Mouse (Mus musculus) induced T-regulatory cell, adult 2 months (primary cell): ENCODE measurements around the gene Nfe2l2.
"Not testable (repeated sequence)": the region's sequence is repeated elsewhere in the genome, so short reads cannot be mapped to it uniquely, and the experiment has no call there.

Experiments
- DNase-seq: peaks from one replicate; pipeline ENCODE4 v3.0.0-alpha.2; 2012; ENCODE audit warnings: low read depth

Gene Nfe2l2

GRCm38 (mm10) chr2:75643950-75644349 is 60.5 kb downstream of the Nfe2l2 start:
- no peak for DNase-seq

- no peak for DNase-seq
Measured at GRCm38 (mm10) chr2:75642795-75643550, 61.5 kb downstream of the Nfe2l2 start.

- DNase-seq: not testable (repeated sequence)
Measured at GRCm38 (mm10) chr2:75642312-75642711, 62.1 kb downstream of the Nfe2l2 start.

GRCm38 (mm10) chr2:75639535-75639934 is 64.9 kb downstream of the Nfe2l2 start:
- not testable (repeated sequence) for DNase-seq

DNA sequence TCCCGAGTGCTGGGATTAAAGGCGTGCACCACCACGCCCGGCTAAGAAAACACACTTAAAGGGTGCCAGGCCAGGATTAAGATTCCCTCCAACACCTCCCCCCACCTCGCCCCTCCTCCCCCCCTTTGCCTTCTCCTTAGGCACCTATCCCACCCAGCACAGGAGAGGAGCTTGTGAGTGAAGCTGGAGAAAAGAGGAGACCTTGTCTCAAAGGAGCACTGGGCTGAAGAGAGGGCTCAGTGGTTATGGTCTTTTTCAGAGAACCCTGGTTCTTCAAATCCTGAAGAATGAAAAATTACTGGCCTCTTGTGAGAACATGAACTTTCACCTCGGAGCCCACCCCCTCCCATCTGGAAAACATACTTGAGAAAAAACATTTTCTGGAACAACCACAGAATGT is 66.6 kb downstream of the Nfe2l2 start:
- peak; percentile 64 for DNase-seq

GRCm38 (mm10) chr2:75637361-75637760 is 67.1 kb downstream of the Nfe2l2 start:
- DNase-seq: peak; percentile 49

DNA sequence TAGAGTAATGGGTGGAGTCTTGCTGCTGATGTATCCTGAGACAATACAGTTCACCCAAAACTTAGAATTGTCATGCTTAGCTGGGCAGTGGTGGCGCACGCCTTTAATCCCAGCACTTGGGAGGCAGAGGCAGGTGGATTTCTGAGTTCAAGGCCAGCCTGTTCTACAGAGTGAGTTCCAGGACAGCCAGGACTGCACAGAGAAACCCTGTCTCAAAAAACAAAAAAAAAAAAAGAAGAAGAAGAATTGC is 67.5 kb downstream of the Nfe2l2 start:
- DNase-seq: not testable (repeated sequence)

DNA sequence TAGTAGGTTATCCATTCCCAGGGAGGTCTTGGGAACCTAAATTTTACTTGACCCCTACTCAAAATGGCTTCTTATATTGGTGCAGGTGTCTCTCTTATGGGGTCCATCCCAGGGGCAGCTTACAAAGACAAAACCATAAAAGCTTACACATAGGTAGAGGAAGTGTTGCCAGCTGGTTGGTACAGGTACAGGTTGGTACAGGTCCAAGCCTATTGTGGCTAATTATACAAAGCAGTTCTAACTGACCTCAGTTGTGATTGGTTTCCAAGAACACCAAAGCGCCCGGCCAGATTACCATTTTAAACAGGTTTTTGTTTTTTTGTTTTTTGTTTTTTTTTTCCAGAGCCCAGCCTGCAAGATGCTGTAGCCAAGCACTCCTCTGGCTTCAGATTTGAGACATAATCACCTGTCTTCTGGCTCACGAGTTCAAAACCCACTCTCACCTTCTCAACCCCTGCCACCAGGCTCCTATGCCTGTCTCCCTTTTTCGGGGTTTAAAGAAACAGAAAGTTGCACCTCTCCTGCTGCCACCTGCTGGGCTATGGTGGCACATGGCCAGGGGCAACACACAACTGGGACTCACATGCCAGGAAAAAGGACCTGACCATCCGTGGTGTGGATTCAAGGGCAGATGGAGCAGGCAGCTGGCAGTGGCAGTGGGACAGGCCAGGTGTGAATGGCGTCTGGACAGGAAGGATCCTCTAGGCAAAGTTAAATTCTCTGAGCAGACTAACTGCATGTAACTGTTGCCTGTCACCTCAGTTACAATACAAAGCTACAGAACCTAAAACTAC is 68.0 kb downstream of the Nfe2l2 start:
- peak; percentile 87 for DNase-seq

- peak; percentile 59 for DNase-seq
Measured at GRCm38 (mm10) chr2:75634431-75634830, 70.0 kb downstream of the Nfe2l2 start.

DNA sequence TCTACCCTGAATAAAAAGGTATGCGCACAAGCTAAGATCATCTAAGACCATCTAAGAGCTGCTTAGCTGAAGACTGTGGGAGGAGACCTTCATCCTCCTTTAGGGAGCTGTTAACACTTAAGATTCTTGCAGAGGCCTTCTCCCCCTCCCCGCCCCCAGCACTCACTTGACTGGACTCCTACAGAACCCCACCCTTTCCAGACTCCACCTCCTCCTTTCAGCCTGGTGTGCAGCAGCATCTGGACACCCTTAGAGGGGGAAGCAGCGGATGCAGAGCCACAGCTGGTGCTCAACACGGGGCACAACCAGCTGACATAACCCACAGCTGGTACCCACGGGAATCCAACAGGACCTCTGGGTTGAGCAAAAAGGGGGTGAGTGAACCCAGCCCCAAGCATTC is 70.7 kb downstream of the Nfe2l2 start:
- DNase-seq: no peak

DNA sequence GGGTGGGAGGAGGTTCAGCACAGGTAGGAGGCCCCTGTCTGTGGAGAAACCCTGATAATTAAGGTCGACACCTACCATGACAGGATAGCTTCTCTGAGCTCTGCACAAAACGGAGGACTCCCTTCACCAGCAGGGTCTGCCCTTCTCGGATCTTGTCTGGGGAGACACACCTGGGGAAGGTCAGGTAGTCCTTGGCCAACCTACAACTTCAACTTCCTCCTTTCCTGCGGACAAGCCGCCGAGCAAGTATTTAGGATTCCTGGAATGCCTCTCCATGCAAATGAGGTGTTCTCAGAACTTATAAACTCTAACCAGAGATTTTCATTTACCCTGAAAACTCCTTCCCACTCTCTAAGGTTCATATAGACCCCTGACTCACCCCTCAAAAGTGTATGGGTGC is 71.1 kb downstream of the Nfe2l2 start:
- DNase-seq: no peak

DNA sequence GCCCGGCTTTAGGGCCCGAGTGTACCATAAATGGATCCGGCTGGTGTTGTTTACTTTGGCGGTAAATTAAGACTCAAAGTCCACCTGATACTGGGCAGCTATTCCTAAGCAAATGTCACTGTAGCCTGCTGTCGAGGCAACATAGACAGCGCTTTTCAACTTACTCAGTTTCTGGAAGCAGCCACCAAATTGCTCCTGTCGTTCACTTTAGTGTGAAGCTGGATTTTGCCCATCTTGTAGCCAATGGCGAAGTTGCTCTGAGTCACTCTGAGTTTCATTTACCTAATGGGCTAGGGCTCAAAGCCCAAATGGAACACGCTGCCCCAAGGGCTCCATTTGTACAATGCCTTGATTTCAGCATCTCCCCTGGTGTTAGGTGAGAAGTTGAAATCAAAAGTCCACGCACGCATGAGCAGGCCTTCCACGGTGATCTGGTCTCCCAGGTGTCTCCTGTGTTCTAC is 71.7 kb downstream of the Nfe2l2 start:
- no peak for DNase-seq

- DNase-seq: no peak
Measured at GRCm38 (mm10) chr2:75632043-75632442, 72.4 kb downstream of the Nfe2l2 start.

GRCm38 (mm10) chr2:75631421-75631820 is 73.0 kb downstream of the Nfe2l2 start:
- DNase-seq: no peak

DNA sequence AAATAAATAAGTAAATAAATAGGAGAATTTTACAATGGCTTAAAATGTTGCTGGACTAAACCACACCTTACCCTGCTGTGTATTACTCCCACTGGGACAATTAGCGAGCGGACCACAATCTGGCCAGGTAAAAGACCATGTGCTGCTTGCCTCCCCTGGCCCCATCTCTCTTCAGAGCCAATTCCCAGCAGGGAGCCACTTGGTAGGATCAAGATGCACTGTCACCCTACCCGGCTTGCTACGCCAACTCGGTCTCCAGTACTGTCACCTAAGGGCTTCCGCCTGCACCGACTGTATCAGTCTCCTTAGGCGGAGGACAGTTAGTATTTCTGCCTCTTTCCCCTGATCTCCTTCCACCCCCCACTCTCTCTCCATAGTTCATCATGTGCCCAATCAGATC is 76.0 kb downstream of the Nfe2l2 start:
- DNase-seq: no peak

DNA sequence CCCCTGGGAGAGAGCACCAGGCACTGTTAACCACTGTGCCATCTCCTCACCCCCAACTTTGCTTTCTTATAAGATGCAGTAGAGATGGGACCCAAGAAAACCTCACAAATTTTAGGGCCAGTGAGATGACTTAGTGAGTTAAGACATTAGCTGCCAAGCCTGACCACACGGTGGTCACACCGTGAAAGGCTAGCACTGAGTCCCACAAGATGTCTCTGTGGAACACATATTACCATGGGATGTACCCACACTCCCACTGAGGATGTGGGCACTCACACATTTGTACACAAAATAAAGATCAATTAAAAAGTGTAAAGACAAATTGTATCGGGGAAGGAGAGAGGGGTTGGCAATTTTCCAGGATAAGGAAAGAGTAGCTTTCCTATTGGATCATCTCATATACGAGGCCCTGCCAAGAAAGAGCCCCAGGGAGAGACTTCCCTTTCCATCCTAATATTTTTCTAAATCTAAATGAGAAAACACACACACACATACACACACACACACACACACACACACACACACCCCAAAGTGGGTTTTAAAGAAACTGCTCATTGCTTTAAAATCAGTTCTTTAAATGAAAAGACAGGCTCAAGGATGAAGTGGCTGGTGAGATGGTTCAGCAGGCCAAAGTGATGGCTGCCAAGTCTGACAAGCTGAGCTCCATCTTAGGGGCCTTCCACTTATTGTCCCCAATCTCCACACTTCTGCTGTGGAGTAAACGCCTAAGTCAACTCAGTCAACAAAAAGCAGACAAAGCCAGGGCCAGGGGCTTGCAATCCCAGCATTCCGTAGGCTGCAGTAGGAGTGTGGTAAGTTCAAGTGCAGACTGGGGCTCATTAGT is 77.6 kb downstream of the Nfe2l2 start:
- no peak for DNase-seq
